Mouse (Mus musculus): Measurements from ENCODE around the gene Gnpda2.

DNA sequence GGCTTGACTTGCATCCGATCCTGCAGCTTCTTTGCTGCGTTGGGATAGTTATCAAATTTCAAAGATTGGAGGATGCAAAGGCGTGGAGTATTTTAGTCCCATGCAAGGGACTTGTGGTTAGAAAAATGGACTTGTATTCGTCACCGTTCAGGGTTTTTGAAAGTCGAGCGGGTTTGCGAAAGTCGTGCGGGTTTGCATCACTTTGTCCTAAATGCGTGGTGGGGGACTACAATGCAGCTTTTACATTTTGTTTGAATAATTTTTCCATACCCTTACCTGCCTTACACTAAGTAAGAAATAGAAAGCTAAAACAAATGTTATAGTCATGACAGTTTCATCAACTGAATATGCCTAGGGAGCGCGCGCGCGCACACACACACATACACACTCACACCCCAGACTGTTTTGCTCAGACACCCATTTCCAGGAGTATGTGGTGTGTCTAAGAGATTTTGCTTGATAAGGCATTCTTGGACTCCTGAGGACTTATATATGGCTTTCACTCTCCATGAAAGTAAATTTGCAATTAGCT is 34.7 kb downstream of the Gnpda2 start:
- TF ChIP-seq TAL1 (IDR thresholded peaks at IDR 0.05; ENCODE audit: low read length) (no peak), GATA1 (IDR thresholded peaks at IDR 0.05; ENCODE audit: low read length) (no peak)

All from erythroblast, embryonic 14.5 days (primary cell).